Mouse (Mus musculus) cerebellum, adult 8-10 months (tissue): ENCODE measurements around the gene Rgs3.

Source experiments
- DNase-seq: peaks from one replicate; pipeline ENCODE4 v3.0.0; 2022

The Rgs3 gene

DNA sequence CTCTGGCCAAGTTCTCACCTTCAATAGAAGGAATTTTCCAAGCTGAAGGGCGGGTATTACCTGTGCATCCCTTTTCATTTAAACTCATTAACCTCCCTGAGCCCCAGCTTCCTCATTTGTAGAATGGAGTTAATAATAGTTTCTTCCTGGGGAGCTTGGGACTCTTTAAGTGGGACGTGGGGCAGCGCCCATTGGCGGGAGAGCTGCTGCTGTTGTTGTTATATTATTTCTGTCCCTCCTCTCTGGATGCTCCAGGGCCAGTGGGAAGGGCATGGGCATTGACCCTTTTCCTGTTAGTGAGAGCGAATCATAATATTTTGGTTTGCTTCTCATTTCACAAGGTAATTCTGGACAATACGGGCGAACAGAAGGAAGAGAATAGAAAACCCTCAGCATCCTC lies 47.3 kb downstream of the Rgs3 start:
- no peak for DNase-seq

DNA sequence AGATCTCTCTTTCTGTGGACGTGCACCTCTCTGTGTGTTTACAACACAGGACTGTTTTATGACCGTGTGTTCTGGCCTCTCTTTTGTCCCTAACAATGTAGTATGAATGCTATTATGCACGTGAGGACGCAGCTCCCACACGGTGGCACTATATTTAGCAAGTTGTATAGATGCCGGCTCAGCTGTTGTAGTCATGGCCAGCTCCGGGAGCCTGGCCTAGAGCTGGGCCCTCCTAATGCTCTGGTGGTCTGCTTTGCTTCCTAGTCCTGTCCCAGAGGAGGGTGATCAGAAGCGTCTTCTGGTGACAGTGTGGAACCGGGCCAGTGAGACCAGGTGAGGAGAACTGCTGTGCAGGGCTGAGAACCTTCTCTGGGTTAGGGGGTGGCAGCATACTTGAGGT lies 47.7 kb downstream of the Rgs3 start:
- DNase-seq = no peak

DNA sequence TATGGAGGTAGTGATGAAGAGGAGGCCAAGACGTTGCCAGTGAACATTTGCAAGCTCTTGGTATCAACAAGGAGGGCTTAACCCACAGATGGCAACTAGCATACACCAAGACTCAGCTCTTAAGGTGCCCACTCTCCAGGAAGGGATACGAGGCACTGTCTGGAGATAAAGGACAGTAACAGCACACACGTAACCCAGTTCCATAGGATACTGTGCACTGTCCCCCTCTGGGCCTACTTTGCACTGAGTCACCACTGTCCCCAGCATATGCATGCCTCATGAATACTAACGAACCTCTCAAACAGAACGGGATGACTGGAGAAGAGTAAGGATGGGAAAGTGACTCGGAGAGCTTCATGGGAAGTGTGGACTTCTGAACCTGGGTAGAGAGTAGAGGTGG lies 48.2 kb downstream of the Rgs3 start:
- DNase-seq = no peak

DNA sequence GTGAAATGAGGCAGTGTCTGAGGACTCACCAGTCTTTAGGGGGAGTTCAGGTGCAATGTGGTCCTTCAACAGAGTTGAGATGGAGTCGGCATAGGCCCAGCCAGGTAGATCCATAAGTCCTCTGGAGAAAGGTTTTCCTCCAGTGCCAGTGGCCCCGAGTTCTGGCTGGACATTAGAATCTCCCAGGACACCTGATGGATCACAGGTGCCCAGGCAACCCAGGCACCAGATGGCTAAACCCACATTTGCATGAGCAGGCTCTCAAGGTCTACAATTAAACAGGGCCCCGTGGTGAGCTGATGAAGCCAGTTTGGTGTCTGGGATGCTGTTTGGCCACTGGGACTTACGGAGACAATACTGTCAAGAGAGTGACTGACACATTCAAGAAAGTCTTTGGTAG lies 49.7 kb downstream of the Rgs3 start:
- no peak for DNase-seq

GRCm38 (mm10) chr4:62610142-62610675 lies 50.6 kb downstream of the Rgs3 start:
- DNase-seq = peak; percentile 49

DNA sequence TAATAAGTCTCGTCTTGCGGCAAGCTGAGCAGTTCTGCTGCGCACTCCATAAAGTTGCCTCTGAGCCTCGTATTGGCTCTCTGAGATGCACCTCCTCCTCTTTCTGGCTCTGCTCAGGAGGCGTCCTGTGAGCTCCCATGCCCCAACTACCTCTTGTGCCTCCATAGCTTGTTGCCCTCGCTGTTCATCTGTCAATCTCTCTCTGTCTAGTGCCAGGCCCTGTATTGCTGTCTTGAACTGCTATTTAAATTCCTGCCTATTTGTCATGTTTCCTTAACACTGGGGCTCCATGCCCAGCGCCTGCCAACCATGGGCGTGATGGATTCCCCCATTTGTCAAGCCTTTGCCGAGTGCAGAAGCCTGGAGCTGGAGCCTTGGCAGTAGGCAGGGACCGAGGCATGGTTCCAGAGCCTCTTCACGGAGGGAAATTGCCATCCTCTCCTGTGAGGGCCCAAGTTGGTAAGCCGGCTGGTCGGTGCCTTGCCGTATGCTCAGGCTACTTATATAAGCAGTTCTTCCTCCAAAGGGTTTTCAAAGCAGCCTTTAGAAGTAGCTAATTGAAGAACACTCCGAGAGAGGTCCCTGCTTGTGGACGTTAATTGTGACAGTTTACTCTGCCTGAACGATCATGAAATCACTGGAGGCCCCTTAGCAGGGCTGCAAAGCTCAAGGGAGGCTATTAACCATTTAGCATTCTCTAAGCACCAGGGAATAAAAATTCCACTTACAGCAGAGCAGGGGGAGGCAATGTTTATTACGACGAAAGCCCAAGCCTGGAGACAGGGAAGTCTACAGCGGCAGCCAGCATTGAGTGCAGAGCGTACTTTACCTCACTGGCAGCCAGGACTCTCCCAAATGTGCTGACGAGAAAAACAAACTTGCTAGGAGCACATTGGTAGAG lies 53.2 kb downstream of the Rgs3 start:
- peak; percentile 87 for DNase-seq

DNA sequence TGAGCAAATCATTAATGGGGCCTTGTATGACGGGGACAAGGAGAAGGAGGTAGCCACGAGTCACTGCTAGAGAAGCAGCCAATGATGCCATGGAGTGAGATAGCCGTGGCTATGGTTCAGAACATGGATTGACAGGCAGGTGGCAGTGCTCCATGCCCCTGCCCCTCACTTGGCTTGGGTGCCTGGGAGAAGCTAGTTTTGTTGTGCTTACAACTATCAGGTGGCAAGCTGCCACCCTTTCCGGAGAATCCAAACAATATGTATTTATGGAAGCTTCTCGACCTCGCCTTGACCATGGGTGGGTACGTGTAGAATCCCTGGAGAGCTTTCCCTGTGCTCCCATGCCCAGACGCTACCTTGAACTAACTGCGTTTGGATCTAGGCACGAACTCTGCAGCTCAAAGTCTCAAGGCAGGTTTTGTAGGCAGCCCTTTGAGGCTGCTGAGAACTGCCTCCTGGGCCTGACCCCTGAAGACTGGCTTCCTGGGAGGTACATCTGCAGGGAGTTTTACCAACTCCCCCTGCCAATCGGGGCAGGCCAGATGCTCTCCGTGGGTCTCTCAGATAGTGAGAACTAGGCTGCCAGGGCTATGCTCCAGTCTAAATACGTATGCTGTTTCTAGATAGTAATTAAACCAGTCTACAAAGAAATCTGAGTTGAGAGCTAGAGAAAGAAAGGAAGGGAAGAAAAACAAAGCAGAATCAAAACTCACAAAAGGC lies 54.2 kb downstream of the Rgs3 start:
- DNase-seq = no peak

- DNase-seq = no peak
These were observed 58.3 kb downstream of the Rgs3 start for GRCm38 (mm10) chr4:62617856-62618440.

DNA sequence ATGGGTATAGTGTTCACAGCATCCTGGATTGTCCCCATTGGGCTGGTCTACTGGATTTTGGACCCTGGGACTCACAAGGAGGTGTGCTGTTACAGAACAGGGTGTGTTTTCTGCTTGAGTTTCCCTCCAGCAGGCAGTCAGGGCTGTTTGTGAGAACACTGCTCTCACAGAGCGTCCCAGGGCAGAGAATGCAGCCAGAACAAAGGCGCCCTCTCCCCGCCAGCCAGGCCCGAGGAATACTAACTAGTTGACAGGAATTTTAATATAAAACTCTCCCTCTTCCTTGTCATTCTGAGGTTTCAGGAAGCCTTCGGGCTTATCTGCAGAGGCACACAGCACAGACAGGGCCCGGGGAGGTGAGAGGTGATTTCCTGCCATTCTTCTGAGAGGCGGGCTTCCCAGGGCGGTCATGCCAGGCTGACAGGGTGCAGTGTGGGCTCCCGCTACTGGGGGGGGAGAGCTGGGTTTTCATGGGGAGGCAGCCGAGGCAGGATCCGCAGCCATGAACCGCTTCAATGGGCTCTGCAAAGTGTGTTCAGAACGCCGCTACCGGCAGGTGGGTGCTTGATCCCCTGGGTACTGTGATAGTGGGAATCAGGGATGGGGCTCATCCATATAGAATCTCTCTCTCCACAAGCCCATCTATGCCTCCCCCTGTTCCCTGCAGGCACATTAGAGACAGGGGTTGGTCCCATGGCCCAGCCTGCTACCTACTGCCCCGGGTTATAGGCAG lies 59.8 kb downstream of the Rgs3 start:
- no peak for DNase-seq

DNA sequence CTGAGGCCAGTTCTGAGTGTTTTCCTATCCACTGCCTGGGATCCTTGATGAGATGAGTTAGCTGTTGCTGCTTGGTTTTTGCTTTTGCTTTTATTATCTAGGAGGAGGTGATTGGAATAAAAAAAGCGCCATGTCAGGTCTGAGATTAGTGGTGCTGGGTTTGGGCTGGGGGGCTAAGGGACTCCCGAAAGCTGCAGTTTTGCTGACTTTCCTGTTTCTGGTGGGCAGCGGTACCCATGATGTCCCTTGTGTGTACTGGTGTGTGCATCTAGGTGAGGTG lies 60.3 kb downstream of the Rgs3 start:
- DNase-seq = no peak

DNA sequence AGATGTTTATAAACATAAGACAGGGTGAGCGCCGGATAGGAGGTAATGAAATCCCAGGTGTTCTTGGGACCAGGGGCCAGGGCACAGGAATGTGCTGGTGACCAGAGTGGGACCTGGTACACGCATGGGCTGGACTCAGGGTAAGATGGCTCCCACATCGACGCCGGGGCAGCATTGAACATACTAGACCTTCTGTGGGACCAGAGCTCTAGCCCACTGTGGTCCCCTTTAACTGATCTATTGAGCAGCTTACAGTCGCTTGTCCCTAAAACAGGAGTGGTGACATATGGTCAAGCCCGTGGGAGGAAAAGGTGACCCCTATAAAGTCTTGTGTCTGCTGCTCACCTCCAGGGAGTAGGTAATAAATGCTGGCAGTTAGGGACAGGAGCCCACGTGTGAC lies 61.5 kb downstream of the Rgs3 start:
- no peak for DNase-seq

DNA sequence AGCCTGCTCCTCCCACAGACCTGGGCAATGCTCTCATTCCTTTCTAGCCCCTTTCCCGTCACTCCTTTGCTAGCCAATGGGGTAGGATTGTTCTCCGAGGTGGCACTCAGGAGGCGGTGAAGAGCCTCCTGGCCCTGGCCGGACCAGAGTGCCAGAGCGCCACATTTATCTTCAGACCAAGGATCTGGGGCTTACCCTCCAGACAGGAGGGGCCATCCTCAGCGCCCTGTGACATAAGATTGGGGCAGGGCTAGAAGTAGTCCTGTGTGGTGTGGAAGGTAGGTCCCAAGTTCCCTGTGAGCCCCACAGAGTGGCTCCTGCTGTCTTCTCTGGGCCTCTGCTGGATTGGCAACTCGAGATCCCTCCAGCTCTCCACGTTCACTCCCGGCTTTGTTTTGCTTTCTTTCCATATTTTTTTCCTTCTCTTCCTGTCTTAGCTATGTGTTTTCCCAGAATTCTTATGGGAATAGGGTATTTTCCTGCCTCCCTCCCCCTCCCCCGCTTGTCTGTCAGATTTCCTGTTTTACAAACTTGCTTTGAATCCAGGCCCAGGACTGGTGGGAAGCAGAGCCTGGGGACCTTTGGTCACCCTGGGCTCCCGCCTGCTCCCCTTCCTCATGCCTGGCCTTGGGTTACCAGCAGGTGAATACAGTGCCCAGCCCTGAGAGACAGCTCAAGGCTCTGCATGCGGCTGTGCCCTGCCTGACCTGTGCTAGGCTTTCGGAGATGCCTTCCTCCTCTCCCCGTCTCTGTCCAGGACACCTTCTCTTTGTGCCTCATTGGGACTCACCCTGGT lies 62.4 kb downstream of the Rgs3 start:
- DNase-seq = no peak

- no peak for DNase-seq
These were observed 63.8 kb downstream of the Rgs3 start for GRCm38 (mm10) chr4:62623251-62624015.

- DNase-seq = no peak
These were observed 65.2 kb downstream of the Rgs3 start for GRCm38 (mm10) chr4:62624679-62625450.

GRCm38 (mm10) chr4:62625451-62626061 lies 65.9 kb downstream of the Rgs3 start:
- no peak for DNase-seq

DNA sequence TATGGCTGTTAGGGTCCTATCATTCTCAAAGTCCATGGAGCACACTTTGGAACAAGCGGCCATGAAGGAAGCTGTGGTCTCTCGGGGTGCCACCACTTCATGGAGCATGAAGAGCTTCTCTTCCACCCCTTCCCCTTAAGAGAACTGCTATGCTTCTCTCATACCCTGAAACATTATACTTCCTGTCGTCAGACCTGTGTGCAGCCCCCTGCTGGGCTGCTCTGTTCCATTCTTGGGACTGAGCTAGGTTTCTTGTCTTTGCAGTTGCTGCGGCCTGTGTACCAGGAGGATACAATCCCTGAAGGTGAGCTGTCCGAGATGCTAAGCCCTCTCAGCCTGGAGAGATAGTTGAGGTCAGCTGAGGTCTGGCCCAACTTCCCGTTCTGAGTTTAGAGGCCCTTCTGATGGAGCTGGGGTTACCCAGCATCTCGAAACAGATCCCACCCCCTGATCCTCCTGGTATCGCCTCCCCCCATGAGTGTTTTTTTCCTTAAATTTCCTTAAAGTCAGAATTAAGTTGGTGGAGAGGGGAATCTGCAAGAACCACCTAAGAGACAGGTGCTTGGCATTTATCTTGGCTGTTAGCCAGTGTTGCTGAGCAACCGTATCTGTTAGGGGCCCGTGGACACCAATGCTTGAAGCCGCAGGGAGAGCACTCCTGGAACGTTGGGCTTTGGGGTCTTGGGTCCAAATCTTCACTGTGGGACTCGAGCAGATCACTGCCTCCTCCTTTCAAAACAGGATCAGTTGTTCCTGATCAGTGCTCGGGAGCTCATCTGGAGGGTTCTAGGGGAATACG lies 66.8 kb downstream of the Rgs3 start:
- DNase-seq = no peak

- no peak for DNase-seq
These were observed 67.7 kb downstream of the Rgs3 start for GRCm38 (mm10) chr4:62627331-62627730.

- no peak for DNase-seq
These were observed 68.9 kb downstream of the Rgs3 start for GRCm38 (mm10) chr4:62628547-62628946.

- no peak for DNase-seq
These were observed 69.8 kb downstream of the Rgs3 start for GRCm38 (mm10) chr4:62629461-62629860.
